Mouse (Mus musculus) forebrain, embryonic 14.5 days (tissue): ENCODE data around the gene Zfp110. TPM values are rescaled to one million over a fixed set of nuclear protein-coding genes. Genes with fewer than 3 reads are reported as not detected.

Experiments
- ATAC-seq: fragments of 200-750 bp; cut with Nextera tagmentation; 2 replicates; pipeline ENCODE4 v1.8.0; 2017; ENCODE audit warnings: mild to moderate bottlenecking, moderate library complexity
- DNase-seq: peaks from one replicate; pipeline ENCODE4 v3.0.0-alpha.2; 2015; ENCODE audit warnings: low spot score
- H3K27ac ChIP-seq: fragments of 300-500 bp; sonication (generic); 2 replicates; pipeline ENCODE4 v1.5.1; 2014; ENCODE audit warnings: low read depth, mild to moderate bottlenecking, control low read depth, low read length, moderate library complexity
- H3K27me3 ChIP-seq: fragments of 300-500 bp; sonication (generic); replicated peaks from 2 replicates; pipeline ENCODE4 v1.6.1; 2014; ENCODE audit warnings: low read length, control low read depth, mixed read lengths; ENCODE audit not compliant: control insufficient read depth, insufficient read depth
- H3K36me3 ChIP-seq: fragments of 300-500 bp; sonication (generic); 2 replicates; pipeline ENCODE4 v1.6.1; 2014; ENCODE audit warnings: low read length, control low read depth; ENCODE audit not compliant: control insufficient read depth, insufficient read depth
- H3K4me1 ChIP-seq: fragments of 300-500 bp; sonication (generic); 2 replicates; pipeline ENCODE4 v1.6.1; 2014; ENCODE audit warnings: antibody characterized with exemption, low read length, control low read depth; ENCODE audit not compliant: control insufficient read depth, insufficient read depth
- H3K4me2 ChIP-seq: fragments of 300-500 bp; sonication (generic); 2 replicates; pipeline ENCODE4 v1.6.1; 2014; ENCODE audit warnings: mild to moderate bottlenecking, control low read depth, low read length
- H3K4me3 ChIP-seq: fragments of 300-500 bp; sonication (generic); 2 replicates; pipeline ENCODE4 v1.5.1; 2014; ENCODE audit warnings: low read depth, low read length, control low read depth
- H3K9ac ChIP-seq: fragments of 300-500 bp; sonication (generic); 2 replicates; pipeline ENCODE4 v1.6.1; 2014; ENCODE audit warnings: mild to moderate bottlenecking, low read length, control low read depth, moderate library complexity
- H3K9me3 ChIP-seq: fragments of 300-500 bp; sonication (generic); replicated peaks from 2 replicates; pipeline ENCODE4 v1.6.1; 2016; ENCODE audit warnings: low read length, control low read depth, mixed read lengths; ENCODE audit not compliant: control insufficient read depth
- WGBS: fragments of 180-500 bp; shearing (Covaris S2); extraction: QIAGEN DNeasy Blood & Tissue Kit; methylation state at CpG from one replicate; pipeline ENCODE4 v1.1.7; 2014; 5-methylcytosine and 5-hydroxymethylcytosine counted together
- polyA plus RNA-seq: library from polyadenylated mRNA; unstranded; fragments of >200 nt; fragmentation: Nextera tagmentation; extraction: Ambion mirVana; gene quantifications from 2 replicates; pipeline ENCODE4 v1.2.1, GENCODE M21; 2014

Gene Zfp110
- polyA plus RNA-seq, 1 experiment from 2014 or later: 29.7 TPM

DNA sequence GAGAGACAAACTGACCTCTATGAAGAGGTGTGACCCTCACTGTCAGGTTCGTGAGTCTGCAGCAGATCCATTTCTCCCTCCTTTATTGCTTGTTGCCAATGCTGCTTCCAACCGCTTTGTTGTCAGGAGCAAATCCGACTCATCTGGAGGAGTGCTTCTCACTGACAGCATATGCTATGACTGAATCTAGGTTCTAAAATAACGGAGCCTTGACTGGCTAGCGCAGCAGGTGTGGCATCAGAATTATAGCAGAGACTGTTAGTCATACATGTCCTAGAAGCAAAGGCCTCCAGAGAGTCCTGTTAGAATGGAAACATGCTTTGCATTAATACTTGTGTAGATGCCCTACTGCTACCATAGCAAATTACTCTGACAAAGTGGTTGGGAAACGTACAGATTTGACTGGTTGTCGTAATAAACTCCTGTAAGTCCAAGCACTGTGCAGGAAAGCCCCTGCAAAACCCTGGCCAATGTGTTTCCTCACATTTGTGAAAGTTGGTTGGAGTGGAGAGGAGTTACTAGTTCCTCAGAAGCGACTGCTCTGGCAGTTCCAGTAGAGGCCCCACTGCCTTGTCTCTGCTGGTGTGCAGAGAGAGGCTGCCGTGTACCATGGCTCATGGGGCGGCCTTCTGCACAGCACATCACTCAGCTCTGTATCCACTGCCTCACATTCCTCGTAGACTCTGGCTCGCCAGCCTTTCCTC, 52.2 kb downstream of the Zfp110 start:
- Histone ChIP-seq H3K36me3 (peaks cover 68% of the 10 kb centered on the region), H3K4me3 (no peak overlapping the region), H3K4me2 (no peak overlapping the region), H3K9ac (no peak overlapping the region), H3K9me3 (no peaks in the 10 kb centered on the region), H3K4me1 (peaks cover 8% of the 10 kb centered on the region), H3K27ac (no peak overlapping the region), H3K27me3 (no peaks in the 10 kb centered on the region)
- ATAC-seq (no peak), DNase-seq (no peak)
- 93% methylated on average over 12 of the region's 12 CpGs for WGBS

DNA sequence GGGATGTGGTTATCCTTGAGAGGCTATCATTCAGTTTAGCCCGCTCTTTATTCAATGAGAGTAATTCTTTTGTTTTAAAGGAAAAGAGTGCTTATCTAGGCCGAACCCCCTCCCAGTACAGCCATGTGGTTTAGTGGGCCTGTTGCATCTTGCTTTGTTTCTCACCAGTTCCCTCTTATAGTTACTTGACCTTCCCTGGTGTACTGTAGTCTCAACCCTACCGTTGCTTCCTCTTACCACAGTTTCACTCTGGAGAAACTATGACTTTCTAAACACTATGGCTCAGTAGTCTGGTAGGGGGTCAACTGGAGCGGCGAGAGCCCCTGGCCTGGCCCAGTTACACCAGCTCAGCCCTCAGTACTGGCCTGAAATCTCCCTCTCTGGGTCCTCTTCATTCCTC, 53.0 kb downstream of the Zfp110 start:
- H3K27ac ChIP-seq: no peak overlapping the region
- no peak for ATAC-seq
- H3K4me1 ChIP-seq: no peaks in the 10 kb centered on the region; the same call in 1 of the 2 replicates
- no peaks in the 10 kb centered on the region for H3K27me3 ChIP-seq
- no peak overlapping the region for H3K9ac ChIP-seq
- H3K4me3 ChIP-seq: no peak overlapping the region
- no peak for DNase-seq
- H3K4me2 ChIP-seq: no peak overlapping the region
- peaks cover 75% of the 10 kb centered on the region for H3K36me3 ChIP-seq
- H3K9me3 ChIP-seq: no peaks in the 10 kb centered on the region
- 98% methylated on average over 5 of the region's 5 CpGs for WGBS

DNA sequence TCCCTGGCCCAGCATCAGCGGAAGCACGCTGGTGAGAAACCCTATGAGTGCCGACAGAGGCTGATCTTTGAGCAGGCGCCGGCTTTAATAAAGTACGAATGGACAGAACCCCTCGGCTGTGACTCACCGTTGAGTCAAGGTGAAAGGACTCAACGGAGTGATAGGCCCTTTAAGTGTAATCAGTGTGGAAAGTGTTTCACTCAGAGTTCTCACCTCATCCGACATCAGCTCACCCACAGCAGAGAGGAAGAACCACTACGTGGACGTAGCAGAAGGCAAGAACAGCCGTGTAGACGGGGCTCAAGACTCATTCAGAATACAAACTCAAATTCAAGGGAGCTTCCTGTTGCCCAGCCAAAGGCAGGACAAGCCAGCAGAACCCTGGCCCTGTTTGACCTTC, 56.4 kb downstream of the Zfp110 start:
- no peak overlapping the region for H3K4me3 ChIP-seq
- no peak overlapping the region for H3K27ac ChIP-seq
- no peaks in the 10 kb centered on the region for H3K27me3 ChIP-seq
- peaks cover 56% of the 10 kb centered on the region for H3K36me3 ChIP-seq
- whole genome bisulfite sequencing: 93% methylated on average over 14 of the region's 14 CpGs
- ATAC-seq (no peak), DNase-seq (no peak)
- no peaks in the 10 kb centered on the region for H3K4me1 ChIP-seq
- no peak overlapping the region for H3K4me2 ChIP-seq
- no peak overlapping the region for H3K9ac ChIP-seq
- H3K9me3 ChIP-seq: no peaks in the 10 kb centered on the region

DNA sequence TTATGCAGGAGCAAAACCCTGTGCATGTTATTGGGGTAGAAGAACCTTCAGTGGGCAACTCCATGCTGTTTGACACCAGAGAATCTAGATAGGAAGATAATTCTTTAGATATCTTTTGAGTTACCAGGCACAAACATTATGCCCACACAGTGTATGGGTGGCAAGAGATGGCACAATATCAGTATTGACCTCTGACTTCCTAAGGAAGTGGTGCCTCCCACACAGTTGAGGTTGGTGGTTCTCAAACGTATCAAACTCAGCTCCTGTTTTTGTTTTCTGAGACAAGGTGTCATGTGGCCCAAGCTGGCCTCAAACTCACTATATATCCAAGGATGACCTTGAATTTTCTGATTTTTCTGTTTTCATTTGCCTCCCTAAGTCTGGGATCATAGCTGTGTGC, 56.8 kb downstream of the Zfp110 start:
- Histone ChIP-seq H3K4me1 (no peaks in the 10 kb centered on the region), H3K9me3 (no peaks in the 10 kb centered on the region), H3K27me3 (no peaks in the 10 kb centered on the region), H3K9ac (no peak overlapping the region), H3K36me3 (peaks cover 52% of the 10 kb centered on the region), H3K4me3 (no peak overlapping the region), H3K4me2 (no peak overlapping the region), H3K27ac (no peak overlapping the region)
- 88% methylated on average over 1 of the region's 1 CpGs for WGBS
- no peak for ATAC-seq
- no peak for DNase-seq

DNA sequence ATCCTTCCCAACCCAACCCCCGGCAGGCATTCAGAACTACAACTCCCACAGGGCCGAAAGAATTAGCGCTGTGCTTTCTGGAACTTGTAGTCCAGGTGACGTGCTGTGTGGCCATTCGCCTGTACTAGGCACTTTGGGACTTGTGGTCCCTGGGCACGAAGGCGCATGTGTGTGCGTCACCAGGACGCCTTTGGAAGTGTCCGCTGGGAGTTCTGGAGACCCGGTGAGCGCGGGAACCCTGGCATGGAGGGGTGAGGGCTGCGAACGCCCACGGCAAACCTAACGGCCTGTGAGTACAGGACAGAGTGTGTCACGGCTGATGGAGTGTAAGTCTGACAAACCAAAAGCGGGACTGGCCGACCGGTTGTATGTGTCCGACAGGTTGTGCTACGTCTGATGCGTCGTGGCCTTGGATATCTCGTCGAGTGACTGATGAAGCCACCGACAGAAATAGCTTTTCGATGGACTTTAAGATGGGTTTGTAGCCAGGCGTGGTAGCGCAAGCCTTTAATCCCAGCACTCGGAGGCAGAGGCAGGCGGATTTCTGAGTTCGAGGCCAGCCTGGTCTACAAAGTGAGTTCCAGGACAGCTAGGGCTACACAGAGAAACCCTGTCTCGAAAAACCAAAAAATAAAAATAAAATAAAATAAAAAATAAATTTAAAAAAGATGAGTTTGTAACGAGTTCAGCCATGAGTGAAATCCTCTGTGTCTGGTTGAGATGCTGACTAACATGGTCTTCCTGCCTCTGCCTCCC, 63.3 kb downstream of the Zfp110 start, which contains the start of gene Zscan22:
Gene Zscan22 (plus strand): TSS at position 161 of the 756 bp plus-strand sequence.
- 0 out of 2 replicates have a peak, but pooled peaks cover 5% of the 10 kb centered on the region for H3K36me3 ChIP-seq
- WGBS: 7% methylated on average over 36 of the region's 36 CpGs
- peak within 1 kb of the TSS; percentile 65 for H3K4me3 ChIP-seq
- H3K9me3 ChIP-seq: no peaks in the 10 kb centered on the region
- H3K27me3 ChIP-seq: no peaks in the 10 kb centered on the region
- H3K27ac ChIP-seq: no peak within 1 kb of the TSS
- ATAC-seq (peak; percentile 100), DNase-seq (peak; percentile 99)
- peaks cover 8% of the 10 kb centered on the region; the same call in 1 of the 2 replicates for H3K4me1 ChIP-seq
- H3K9ac ChIP-seq: peak within 1 kb of the TSS; percentile 70
- H3K4me2 ChIP-seq: peak within 1 kb of the TSS; percentile 48

Other genes with a start within 250 kb of the Zfp110 start
- gene Vmn2r53, start 226.0 kb upstream of the Zfp110 start, polyA plus RNA-seq: not detected in 2 replicates
- not detected in 2 replicates for gene Vmn2r54, start 194.4 kb upstream of the Zfp110 start, polyA plus RNA-seq
- not detected in 2 replicates for gene Vmn2r55, start 149.8 kb upstream of the Zfp110 start, polyA plus RNA-seq
- not detected in 2 replicates for gene Vmn2r56, start 99.8 kb upstream of the Zfp110 start, polyA plus RNA-seq
- gene Zscan18, start 31.1 kb upstream of the Zfp110 start, polyA plus RNA-seq: 15.7 and 20.6 TPM in 2 replicates
- 16.1 and 23.6 TPM in 2 replicates for gene Zfp329, start 15.9 kb upstream of the Zfp110 start, polyA plus RNA-seq
- gene Zfp128, start 46.4 kb downstream of the Zfp110 start, polyA plus RNA-seq: 8.9 and 10.5 TPM in 2 replicates
- 15.4 and 16.3 TPM in 2 replicates for gene Zscan22, start 63.1 kb downstream of the Zfp110 start, polyA plus RNA-seq
- gene Rps5, start 87.5 kb downstream of the Zfp110 start, polyA plus RNA-seq: 740 and 1,089 TPM in 2 replicates
- 0.48 and 0.57 TPM in 2 replicates for gene Rnf225, start 92.7 kb downstream of the Zfp110 start, polyA plus RNA-seq
- 10.1 and 11.4 TPM in 2 replicates for gene Zfp324, start 131.1 kb downstream of the Zfp110 start, polyA plus RNA-seq
- gene Zfp446, start 143.1 kb downstream of the Zfp110 start, polyA plus RNA-seq: 4.5 and 4.9 TPM in 2 replicates
- 0.10 TPM in 1 of 2 replicates, not detected in the other for gene Slc27a5, start 163.4 kb downstream of the Zfp110 start, polyA plus RNA-seq
- gene Trim28, start 164.4 kb downstream of the Zfp110 start, polyA plus RNA-seq: 266 and 317 TPM in 2 replicates
- 34.7 and 41.1 TPM in 2 replicates for gene Zbtb45, start 175.3 kb downstream of the Zfp110 start, polyA plus RNA-seq
- 189 and 215 TPM in 2 replicates for gene Chmp2a, start 200.0 kb downstream of the Zfp110 start, polyA plus RNA-seq
- 73.4 and 77.9 TPM in 2 replicates for gene Ube2m, start 203.5 kb downstream of the Zfp110 start, polyA plus RNA-seq
- 4.0 and 6.3 TPM in 2 replicates for gene Mzf1, start 220.0 kb downstream of the Zfp110 start, polyA plus RNA-seq